Mouse (Mus musculus) embryo, embryonic 11.5 days (tissue): ENCODE measurements around the gene Rps6ka3.

Source experiments
- DNase-seq: peaks from one replicate; pipeline ENCODE4 v3.0.0-alpha.2; 2012; ENCODE audit warnings: low read depth, low spot score

Gene Rps6ka3

DNA sequence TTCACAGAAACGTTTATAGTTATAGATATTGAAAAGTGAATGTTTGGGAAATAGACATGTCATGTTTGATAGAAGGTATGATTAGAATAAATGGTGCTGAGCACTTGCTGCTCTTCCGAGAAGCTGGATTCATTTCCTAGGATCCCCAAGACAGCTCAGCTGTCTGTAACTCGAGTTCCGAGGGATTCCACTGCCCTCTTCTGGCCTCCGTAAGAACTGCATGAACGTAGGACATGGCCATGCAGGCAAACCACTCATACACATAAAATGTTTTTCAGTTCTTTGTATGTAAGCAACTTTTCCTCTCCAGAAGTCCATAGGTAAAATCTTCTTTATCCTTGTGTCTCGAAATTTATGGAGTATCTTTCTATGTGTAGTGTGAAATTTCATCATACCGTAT lies 111.2 kb downstream of the Rps6ka3 start:
- peak; percentile 36 for DNase-seq

DNA sequence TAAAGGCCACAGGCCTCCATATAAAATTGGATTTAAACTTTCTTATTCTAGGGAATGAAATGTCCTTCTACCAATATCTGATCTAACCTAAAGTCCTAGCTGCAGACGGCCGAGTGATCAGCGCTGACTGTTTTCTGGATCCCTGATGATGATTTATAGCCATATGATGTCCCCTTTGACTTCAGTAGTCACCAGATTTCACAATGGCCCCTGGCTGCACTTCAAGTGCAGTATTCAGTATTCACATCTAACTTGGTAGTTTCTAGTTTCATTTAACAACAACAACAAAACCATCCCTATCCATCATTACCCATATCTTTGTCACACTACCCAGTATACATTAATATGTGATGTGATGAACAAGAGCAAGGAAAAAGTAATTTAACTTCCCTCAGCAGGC lies 154.4 kb downstream of the Rps6ka3 start:
- DNase-seq, result no peak

DNA sequence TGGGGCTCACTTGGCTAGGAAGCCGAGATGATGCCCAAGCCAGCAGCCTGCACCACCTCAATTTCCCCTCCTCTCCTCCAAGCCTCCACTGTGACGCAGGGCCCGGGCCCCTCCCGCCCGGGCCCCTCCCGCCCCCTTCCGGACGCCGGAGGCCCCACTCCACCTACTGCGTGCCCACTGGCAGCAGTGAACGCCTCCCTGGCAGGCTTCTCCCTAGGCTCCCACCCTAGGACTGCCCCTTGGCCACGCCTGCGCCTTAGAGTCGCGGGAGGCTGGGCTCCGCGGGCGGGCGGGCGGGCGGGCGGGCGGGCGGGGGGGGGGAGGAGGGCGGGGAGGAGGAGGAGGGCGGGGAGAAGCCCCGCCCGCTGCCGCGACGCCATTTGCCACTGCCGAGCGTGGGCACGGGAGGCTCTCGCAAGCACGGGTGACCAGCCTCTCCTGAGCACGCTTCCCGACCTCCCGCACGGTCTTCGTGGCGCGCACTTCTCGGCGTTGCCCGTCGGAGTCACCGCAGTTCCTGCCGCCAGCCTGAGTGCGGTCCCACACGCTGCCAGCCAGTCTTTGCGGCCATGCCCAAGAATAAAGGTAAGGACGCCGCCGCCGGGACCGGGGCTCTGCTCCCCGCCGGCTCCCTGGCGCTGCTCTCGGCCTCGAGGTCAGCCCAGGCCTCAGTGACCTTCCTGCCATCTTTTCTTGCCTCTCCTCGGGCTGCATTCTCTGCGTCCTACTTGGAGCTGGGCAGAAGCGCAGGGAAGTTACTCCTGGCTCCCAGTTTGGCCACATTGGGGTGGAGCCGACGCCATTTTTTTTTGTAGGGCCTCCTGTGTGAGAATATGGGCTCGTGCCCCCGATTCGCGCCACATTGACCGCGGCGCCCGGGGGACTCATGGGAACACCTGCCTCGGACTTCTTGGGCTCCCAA lies 162.0 kb downstream of the Rps6ka3 start, which contains the start of gene Eif1ax:
Gene Eif1ax, plus strand, starts transcription at position 348 of the 922 bp plus-strand sequence.
- peak; percentile 59 for DNase-seq

DNA sequence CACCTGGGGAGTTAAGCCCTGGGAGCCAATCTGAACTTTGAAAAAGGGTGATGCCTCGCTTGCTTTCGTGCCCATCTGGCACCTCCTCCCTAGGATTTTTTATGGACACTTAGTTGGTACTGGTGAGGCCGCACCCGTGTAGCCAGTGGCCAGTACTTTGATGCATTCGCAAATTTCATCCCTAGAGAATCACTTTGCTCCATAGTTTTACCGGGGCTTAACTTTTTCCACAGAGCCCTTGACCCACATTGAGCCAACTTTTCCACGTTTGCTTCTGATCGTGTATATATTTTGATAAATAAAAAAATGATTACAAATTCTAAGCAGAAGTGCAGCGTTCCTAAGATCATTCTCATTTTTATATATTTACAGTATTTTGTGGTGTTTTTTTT lies 162.6 kb downstream of the Rps6ka3 start:
- no peak for DNase-seq

DNA sequence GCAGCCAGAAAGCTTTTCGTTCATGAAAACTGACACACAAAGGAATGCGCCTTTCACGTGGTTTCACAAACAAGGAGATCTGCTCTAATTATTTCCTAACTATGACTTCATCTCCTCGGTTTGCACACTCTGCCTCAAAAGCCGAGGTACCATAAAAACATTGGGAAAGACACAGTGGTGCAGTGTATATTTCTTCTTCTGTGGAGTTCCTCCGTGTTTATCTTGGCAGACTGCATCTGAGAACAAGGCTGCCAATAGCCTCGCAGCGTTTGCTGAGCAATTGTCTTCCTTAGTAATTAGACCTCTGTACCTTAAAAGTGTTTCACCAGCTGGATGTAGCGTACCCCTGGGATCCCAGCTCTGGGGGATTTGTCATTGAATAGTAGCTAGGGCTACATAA lies 177.0 kb downstream of the Rps6ka3 start:
- no peak for DNase-seq

DNA sequence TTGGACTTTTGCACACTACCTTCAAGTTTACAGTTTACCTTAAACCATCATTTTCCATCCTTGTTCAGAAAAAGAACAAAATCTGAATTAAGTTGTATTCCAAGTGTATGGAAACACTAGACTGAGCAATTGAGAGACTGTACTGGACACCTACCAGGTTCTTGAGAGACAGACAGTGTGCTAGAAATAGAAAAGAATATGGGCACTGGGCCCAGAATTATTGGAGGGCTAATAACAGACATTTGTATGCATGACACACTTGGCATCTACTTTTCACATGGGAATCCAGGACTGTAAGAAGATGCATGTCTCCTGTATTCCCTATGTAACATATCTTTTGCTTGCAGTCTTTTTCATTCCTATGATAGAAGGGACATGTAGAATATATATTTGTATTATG lies 178.8 kb downstream of the Rps6ka3 start:
- no peak for DNase-seq

DNA sequence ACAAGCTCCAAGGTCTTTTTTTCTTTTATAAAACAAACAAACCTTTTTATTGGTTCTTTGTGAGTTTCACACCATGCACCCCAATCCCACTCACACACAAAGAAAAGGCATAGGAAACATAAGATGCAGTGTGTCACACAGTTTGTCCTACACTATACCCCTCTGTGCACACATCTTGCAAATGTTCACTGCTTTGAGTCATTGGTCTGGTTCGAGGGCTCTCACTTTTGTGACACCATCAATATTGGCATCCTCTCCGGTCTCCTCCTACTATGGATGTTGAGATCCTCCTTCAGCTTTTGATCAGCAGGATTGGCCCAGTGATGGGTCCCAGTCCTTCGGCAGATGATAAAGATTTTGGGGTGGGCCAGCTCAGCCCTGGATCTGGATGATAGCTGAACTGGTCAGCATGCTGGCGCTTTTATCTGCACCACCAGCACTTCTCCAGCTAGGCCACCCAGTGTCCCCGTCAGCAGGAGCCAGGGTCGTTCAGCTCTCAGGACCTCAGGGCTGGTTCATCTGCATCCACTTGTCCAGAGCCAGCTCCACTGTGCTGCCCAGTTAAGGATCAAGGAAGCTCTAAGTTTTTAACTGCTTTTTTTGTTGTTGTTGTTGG lies 180.3 kb downstream of the Rps6ka3 start:
- DNase-seq, result no peak

DNA sequence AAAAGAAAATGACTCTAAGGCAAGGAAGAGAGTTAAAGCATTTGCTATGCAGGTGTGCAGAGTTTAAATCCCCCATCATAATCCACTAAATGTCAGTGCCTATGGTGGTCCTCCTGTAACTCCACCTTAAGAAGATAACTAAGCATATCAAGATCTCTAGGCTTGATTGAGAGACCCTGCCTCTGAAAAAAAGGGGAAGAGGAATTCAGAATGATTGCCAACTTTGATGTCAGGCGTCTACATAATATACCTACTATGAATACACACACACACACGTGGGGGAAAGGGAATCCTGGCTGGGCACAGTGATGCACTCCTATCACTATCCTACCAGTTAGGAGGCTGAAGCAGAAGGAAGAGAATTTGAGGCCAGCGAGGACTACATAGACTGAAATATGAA lies 181.1 kb downstream of the Rps6ka3 start:
- DNase-seq, result no peak

DNA sequence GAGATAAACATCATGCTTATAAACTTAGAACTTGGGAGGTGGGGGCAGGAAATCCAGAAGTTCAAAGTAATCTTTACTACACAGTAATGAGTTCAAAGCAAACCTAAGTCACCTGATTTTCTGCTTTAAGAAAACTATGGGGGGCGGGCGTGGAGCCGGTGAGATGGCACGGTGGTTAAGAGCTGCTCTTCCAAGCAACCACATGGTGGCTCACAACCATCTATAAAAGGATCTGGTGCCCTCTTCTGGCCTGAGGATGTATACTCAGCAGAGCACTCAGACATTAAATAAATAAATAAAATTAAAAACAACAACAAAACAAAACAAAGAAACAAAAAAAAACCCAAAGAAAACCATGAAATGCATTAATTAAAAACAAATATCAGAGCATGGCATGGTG lies 199.1 kb downstream of the Rps6ka3 start:
- no peak for DNase-seq

DNA sequence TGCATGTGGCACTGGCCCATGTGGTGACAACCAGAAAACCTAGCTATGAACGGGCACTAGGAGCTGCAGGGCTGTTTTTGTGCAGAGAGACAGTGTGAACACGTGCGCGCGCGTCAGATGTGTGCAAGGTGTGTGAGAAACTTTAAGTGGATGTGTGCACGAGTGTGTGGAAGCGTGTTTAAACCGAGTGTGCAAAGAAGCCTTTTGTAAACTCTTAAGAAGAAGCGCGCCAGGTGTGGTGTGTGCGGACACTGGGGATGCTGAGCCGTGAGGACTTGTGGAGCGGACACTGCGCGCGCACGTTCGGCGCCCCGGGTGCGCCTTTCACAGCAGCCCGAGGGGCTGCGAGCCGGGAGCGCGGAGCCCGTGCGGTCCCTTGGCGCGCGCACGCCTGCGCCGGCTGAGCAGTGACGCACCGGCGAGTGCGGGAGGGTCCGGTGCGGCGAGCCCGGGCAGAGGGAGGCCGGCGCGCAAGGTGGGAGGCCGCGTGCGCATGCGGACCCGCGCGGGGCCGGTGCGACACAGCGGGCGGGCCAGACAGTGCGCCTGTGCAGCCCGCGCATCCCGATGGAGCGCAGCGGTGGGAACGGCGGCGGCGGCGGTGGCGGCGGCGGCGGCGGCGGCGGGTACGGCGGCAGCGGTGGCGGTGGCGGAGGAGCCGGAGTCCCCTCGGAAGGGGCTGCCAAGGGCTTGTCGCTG lies 204.2 kb downstream of the Rps6ka3 start, which contains the start of gene Map7d2:
Gene Map7d2, plus strand, starts transcription at position 443 of the 699 bp plus-strand sequence.
- no peak for DNase-seq

DNA sequence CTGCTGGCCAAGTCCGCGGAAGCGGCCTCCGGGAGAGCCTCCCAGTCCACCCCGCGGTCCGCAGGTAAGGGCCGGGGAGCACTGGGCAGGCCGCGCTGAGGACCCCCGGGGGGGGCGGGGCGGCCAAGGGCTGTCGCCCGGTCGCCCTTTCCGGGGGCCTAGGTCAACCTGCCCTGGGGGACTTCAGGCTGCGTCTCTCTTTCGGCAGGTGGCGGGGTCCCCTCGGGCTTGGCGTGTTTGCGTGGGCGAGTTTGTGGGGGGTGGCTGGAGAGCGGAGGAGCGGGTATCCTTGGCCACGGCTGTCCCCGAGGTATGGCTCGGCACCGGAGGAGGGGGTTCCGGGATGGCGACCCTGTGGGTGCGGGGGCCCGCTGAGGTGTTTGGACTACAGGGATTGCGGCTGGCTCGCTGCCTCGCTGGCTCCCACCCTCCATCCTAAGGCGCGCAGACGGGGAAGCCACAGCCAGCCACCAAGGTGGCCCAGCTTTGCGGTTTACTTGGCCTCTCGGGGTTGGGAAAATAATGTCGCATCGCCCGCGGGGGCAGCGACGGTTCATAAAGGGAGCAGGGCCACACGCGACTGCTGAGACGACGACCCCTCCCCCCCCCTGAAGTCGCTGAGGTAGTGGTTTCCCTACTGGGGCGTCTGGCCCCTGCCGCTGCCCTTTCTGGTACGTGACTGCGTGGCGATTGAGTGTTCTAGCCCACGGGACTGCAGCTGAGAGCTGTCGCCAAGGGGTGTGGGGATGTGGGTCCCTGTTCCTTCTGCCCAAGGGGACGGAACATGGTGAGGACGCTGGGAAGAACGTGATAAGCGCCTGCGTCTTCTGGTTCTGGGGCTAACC lies 204.9 kb downstream of the Rps6ka3 start:
- no peak for DNase-seq
